Mouse (Mus musculus): Measurements from ENCODE around the gene Fas.

Gene Fas

DNA sequence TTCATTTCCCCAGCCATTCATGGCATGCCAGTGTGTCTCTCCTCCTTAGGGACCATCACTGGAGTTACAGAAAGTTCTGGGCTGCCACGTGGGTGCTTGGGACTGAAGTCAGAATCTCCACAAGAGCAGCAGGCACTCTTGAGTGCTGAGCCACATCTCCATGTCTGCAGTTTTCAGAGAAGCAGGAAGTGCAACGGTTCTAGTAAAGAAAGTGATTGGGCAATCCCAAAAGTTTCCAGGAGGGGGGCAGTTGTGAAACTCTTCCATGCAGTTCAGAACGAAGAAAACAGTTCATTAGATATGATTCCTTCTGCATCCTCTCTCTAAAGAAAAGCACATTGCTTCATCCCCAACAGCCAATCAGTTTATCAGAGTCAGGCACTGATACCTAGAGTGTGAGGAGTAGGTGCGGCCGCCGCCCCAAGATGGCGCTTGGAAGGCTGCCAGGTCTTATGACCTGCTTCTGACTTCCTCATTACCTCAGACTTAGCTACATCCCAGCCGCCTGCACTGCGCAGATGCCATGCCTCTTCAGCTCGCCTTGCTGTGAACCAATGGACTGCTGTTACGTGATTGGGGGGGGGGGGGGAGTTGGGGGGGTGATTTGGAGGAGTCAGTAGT lies 20.2 kb upstream of the Fas start:
- no peak overlapping the region for H3K4me3 ChIP-seq (replicated peaks; ENCODE audit: low read length)
- no peaks in the 10 kb centered on the region for H3K27me3 ChIP-seq (ENCODE audit: insufficient read depth, low read length)
- no peaks in the 10 kb centered on the region for H3K36me3 ChIP-seq (ENCODE audit: insufficient read depth, low read length)
- H3K9me3 ChIP-seq (ENCODE audit: low read length): no peaks in the 10 kb centered on the region
- no peak for TF ChIP-seq POU5F1 (IDR thresholded peaks at IDR 0.05; ENCODE audit: borderline replicate concordance, low read length)
- no peak for TF ChIP-seq NANOG (IDR thresholded peaks at IDR 0.05; ENCODE audit: borderline replicate concordance, low read length)
- TF ChIP-seq CTCF (conservative IDR thresholded peaks at IDR 0.05; ENCODE audit: low read length): no peak
- no peaks in the 10 kb centered on the region for H3K4me1 ChIP-seq (replicated peaks; ENCODE audit: low read depth, low read length)

DNA sequence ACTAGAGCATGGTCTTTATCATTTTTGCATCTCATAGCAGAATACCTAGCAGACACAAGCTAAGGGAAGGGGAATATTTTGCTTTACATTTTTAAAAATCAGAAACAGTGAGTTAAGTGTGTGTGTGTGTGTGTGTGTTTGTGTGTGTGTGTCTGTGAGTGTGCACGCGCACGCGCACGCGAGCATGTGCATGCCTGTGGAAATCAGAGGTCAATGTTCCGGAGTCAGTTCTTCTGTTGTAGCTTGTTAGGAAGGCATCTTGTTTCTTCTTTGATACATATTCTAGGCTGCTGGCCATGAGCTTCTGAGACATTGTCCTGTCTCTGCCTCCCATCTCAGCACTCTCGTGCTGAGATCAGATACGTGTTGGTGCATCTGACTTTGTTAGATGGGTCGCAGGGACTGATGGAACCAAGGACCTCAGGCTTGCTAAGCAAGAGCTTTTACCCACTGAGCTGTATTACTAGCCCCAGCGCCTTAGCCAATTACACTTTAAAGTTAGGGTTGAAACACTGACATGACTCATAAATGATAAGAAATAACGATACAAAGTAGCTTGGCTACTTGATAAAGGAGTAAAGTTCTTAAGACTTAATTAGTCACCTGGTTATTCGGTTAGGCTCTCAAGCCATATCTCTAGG lies 19.5 kb upstream of the Fas start:
- H3K27me3 ChIP-seq (ENCODE audit: insufficient read depth, low read length): no peaks in the 10 kb centered on the region
- no peak overlapping the region for H3K4me3 ChIP-seq (replicated peaks; ENCODE audit: low read length)
- TF ChIP-seq POU5F1 (IDR thresholded peaks at IDR 0.05; ENCODE audit: borderline replicate concordance, low read length) (no peak), CTCF (conservative IDR thresholded peaks at IDR 0.05; ENCODE audit: low read length) (no peak), NANOG (IDR thresholded peaks at IDR 0.05; ENCODE audit: borderline replicate concordance, low read length) (no peak)
- H3K9me3 ChIP-seq (ENCODE audit: low read length): no peaks in the 10 kb centered on the region
- no peaks in the 10 kb centered on the region for H3K4me1 ChIP-seq (replicated peaks; ENCODE audit: low read depth, low read length)
- no peaks in the 10 kb centered on the region for H3K36me3 ChIP-seq (ENCODE audit: insufficient read depth, low read length)

DNA sequence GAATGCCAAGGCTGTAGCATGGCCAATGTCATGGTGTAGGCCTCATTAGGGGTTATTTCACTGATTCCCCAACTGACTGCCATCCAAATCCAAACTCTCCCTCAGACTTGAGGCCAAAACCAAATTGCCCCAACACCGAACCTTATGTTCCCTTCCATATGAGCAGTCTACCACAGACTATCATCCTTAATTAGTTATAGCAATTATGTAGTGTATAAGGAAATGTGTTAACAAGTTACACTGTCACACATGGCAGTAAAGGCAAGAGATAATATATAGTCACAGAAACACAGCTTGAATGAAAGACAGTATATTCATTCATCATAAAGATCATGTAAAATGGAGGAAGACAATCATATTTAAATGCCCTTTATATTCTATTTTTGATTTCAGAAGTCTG lies 17.4 kb upstream of the Fas start:
- no peak for TF ChIP-seq POU5F1 (IDR thresholded peaks at IDR 0.05; ENCODE audit: borderline replicate concordance, low read length)
- Histone ChIP-seq H3K9me3 (ENCODE audit: low read length) (no peaks in the 10 kb centered on the region), H3K4me3 (replicated peaks; ENCODE audit: low read length) (no peak overlapping the region), H3K36me3 (ENCODE audit: insufficient read depth, low read length) (no peaks in the 10 kb centered on the region), H3K4me1 (replicated peaks; ENCODE audit: low read depth, low read length) (no peaks in the 10 kb centered on the region), H3K27me3 (ENCODE audit: insufficient read depth, low read length) (no peaks in the 10 kb centered on the region)

DNA sequence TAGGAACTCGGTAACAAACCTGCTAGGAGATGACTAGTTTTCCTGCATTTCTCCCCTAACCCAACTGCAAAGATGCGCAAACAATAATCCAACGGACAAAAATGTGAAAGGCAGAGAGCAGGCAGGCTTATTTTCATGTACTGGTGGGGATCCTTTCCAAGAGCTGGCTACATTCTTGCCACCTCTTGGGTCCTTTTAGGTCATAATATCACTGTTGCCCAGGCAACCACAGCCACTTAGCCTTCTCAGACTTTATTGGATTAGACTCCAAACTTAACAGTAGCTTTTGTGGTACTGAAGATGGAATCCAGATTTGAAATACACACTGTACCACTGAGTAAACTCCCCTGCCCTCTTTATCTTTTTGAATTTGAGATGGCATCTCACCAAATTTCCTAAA lies 12.4 kb upstream of the Fas start:
- no peak for TF ChIP-seq POU5F1 (IDR thresholded peaks at IDR 0.05; ENCODE audit: borderline replicate concordance, low read length)
- no peak for TF ChIP-seq CTCF (conservative IDR thresholded peaks at IDR 0.05; ENCODE audit: low read length)
- no peaks in the 10 kb centered on the region for H3K9me3 ChIP-seq (ENCODE audit: low read length)
- no peaks in the 10 kb centered on the region for H3K4me1 ChIP-seq (replicated peaks; ENCODE audit: low read depth, low read length)
- H3K27me3 ChIP-seq (ENCODE audit: insufficient read depth, low read length): no peaks in the 10 kb centered on the region
- no peaks in the 10 kb centered on the region for H3K36me3 ChIP-seq (ENCODE audit: insufficient read depth, low read length)
- H3K4me3 ChIP-seq (replicated peaks; ENCODE audit: low read length): no peak overlapping the region

DNA sequence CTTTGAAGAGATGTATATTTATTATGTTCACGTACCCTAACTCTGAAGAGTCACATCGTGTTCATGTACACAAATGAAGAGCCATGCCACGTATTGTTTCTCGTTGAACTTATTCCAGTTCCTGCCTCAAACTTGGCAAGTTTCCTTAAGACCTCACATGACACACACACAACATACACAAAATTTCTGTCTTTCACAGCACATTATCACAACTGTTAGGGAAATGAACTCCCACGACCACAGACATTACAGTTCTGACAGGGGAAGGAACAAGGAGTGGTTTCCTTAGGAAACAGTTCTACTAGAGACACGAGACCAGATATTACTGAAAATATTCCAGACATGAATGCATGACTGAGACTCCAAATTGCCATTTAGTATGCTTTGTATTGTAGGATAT lies 6.9 kb upstream of the Fas start:
- Histone ChIP-seq H3K4me1 (replicated peaks; ENCODE audit: low read depth, low read length) (no peaks in the 10 kb centered on the region), H3K36me3 (ENCODE audit: insufficient read depth, low read length) (no peaks in the 10 kb centered on the region), H3K9me3 (ENCODE audit: low read length) (no peaks in the 10 kb centered on the region), H3K4me3 (replicated peaks; ENCODE audit: low read length) (no peak overlapping the region), H3K27me3 (ENCODE audit: insufficient read depth, low read length) (no peaks in the 10 kb centered on the region)
- TF ChIP-seq CTCF (conservative IDR thresholded peaks at IDR 0.05; ENCODE audit: low read length) (no peak), POU5F1 (IDR thresholded peaks at IDR 0.05; ENCODE audit: borderline replicate concordance, low read length) (no peak)

DNA sequence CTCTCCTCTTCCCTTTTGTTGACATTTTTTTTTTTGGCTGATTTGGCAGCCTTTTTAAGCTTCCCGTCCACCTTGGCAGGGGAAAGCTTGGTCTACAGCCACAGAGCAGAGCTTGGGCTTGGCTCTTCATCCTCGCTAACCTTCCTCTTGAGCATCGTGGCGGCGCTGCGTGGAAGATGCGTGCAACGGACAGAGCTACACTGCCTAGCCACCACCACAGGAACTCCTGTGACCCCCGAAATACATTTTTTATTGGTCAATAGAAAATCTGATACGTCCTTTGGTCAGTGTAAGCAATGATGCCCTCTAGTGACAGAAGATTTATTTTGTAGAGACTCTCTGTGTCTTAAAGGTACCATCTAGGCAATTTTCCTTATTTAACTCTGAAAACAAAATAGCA lies 6.1 kb upstream of the Fas start:
- TF ChIP-seq CTCF (conservative IDR thresholded peaks at IDR 0.05; ENCODE audit: low read length): 0 out of 2 replicates have a peak, but pooled peaks have one; percentile 8
- TF ChIP-seq NANOG (IDR thresholded peaks at IDR 0.05; ENCODE audit: borderline replicate concordance, low read length): no peak
- TF ChIP-seq POU5F1 (IDR thresholded peaks at IDR 0.05; ENCODE audit: borderline replicate concordance, low read length): no peak
- Histone ChIP-seq H3K36me3 (ENCODE audit: insufficient read depth, low read length) (no peaks in the 10 kb centered on the region), H3K27me3 (ENCODE audit: insufficient read depth, low read length) (peaks cover 3% of the 10 kb centered on the region), H3K4me3 (replicated peaks; ENCODE audit: low read length) (no peak overlapping the region), H3K4me1 (replicated peaks; ENCODE audit: low read depth, low read length) (no peaks in the 10 kb centered on the region), H3K9me3 (ENCODE audit: low read length) (no peaks in the 10 kb centered on the region)

DNA sequence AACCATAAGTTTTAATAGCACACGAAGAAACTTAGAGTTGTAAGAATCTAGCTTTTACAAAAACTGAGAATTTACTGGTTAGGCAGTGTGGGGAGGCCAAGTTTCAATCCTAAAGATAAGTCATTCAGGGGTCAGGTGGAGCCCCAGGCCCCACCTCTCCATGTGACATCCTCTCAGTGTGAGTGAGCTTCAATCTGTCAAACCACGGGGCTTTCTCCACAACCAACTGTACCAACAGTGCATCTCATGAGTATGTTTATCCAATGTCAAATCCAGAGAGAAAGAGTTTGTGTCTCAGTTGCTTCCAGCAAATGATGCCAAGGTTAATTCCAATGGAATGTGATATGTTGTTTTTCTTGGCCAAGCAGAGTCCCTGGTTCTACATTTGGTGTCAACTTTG lies 5.6 kb upstream of the Fas start:
- Histone ChIP-seq H3K4me1 (replicated peaks; ENCODE audit: low read depth, low read length) (peaks cover under 1% of the 10 kb centered on the region; the same call in 1 of the 2 replicates), H3K27me3 (ENCODE audit: insufficient read depth, low read length) (peaks cover 8% of the 10 kb centered on the region), H3K9me3 (ENCODE audit: low read length) (no peaks in the 10 kb centered on the region), H3K4me3 (replicated peaks; ENCODE audit: low read length) (no peak overlapping the region), H3K36me3 (ENCODE audit: insufficient read depth, low read length) (no peaks in the 10 kb centered on the region)
- TF ChIP-seq CTCF (conservative IDR thresholded peaks at IDR 0.05; ENCODE audit: low read length) (no peak), NANOG (IDR thresholded peaks at IDR 0.05; ENCODE audit: borderline replicate concordance, low read length) (no peak), POU5F1 (IDR thresholded peaks at IDR 0.05; ENCODE audit: borderline replicate concordance, low read length) (no peak)

DNA sequence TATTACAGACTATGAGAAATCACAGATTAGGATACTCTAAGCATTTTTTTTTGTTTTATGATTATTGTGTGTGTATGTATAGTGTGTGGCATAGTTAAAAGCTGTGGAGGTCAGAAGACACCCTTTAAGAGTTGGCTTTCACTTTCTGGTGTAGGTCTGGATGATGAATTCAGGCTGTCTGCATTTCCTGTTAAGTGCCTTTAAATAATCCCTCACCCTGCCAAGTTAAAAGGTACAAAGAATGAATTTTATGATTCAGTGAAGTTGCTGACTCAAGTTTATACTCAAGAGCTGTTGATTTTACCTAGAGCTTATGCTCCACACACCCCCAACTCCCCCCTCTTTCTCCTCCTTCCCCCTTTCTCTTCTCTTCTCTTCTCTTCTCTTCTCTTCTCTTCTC lies 3.2 kb upstream of the Fas start:
- Histone ChIP-seq H3K4me1 (replicated peaks; ENCODE audit: low read depth, low read length) (peaks cover 12% of the 10 kb centered on the region), H3K9me3 (ENCODE audit: low read length) (no peaks in the 10 kb centered on the region), H3K36me3 (ENCODE audit: insufficient read depth, low read length) (no peaks in the 10 kb centered on the region), H3K27me3 (ENCODE audit: insufficient read depth, low read length) (peaks cover 28% of the 10 kb centered on the region), H3K4me3 (replicated peaks; ENCODE audit: low read length) (no peak overlapping the region)
- TF ChIP-seq POU5F1 (IDR thresholded peaks at IDR 0.05; ENCODE audit: borderline replicate concordance, low read length) (no peak), NANOG (IDR thresholded peaks at IDR 0.05; ENCODE audit: borderline replicate concordance, low read length) (no peak), CTCF (conservative IDR thresholded peaks at IDR 0.05; ENCODE audit: low read length) (no peak)

All from E14TG2a.4 (cell line).